Mouse (Mus musculus): ENCODE measurements at regions not wholly inside any gene's neighbourhood (a gene's known extent, or its start where the extent isn't known, plus 50 kb on each side); places are given as distances from the start of the nearest gene placed in this dataset.

DNA sequence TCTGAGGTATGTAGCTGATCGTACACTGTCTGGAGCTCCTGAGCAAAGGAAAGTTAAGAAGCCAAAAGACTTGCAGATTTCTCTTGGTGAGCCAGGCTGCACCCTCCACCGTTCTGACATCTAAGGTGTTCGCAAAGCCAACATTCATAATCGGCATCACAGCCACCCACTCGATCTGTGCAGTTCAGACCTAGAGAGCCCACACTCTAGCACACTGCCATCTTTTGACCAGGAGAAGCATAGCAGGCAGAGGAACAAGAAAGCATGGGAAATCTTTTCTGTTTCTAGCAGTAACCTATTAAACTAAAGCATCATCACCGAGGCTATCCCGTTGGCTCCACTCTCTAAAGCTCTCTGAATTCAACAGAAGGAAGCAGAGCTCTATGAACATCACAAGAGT lies 59.2 kb downstream of the Areg start:
- no peak for DNase-seq (ENCODE audit: low read depth)

DNA sequence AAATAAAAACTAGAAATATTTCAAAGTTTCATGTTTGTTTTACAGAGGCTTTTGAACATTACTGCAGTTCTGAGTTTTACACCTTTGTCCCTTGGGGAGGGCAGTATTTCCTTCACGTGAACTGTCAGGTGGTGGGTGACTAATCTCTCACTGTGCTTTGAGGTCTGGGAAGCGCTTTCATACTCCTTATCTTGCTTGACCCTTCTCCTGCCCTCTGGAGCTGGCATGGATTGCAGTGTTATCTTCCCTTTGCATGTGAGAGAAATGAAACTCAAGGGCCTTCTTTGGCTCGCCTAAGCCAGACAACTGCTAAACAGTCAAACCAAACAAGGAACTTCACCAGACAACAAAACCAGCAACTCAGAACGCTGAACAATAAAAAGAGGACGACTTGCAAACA lies 61.0 kb downstream of the Areg start:
- DNase-seq (ENCODE audit: low read depth), result no peak

GRCm38 (mm10) chr5:91204225-91205005 lies 65.0 kb downstream of the Areg start:
- DNase-seq (ENCODE audit: low read depth), result no peak

GRCm38 (mm10) chr5:91205350-91205880 lies 66.0 kb downstream of the Areg start:
- DNase-seq (ENCODE audit: low read depth), result no peak

- no peak for DNase-seq (ENCODE audit: low read depth)
Measured at GRCm38 (mm10) chr5:91206569-91207490, 67.4 kb downstream of the Areg start.

DNA sequence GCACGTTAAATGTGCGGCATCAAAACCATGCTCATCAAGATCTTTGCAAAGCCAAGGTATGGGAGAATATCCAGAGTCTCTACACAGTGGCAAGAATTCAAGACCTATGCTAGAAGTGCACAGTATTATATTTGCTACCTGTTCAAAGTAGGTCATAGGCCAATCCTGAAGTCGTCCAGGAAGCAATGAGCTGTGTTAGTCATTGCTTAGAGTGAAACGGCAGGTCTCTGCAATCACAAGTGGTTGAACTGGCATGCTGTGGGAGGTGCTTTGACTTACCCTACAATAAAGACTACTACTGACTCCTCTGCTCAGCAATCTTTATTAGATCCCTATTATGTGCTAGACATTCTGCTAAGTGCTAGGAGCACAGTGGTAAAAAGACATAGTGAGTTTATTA lies 80.8 kb downstream of the Areg start:
- no peak for DNase-seq (ENCODE audit: low read depth)

- no peak for DNase-seq (ENCODE audit: low read depth)
Measured at GRCm38 (mm10) chr5:91241656-91242055, 102.3 kb downstream of the Areg start.

GRCm38 (mm10) chr5:91247444-91247843 lies 108.0 kb downstream of the Areg start:
- DNase-seq (ENCODE audit: low read depth), result no peak

- no peak for DNase-seq (ENCODE audit: low read depth)
Measured at GRCm38 (mm10) chr5:91261895-91262294, 122.5 kb downstream of the Areg start.

DNA sequence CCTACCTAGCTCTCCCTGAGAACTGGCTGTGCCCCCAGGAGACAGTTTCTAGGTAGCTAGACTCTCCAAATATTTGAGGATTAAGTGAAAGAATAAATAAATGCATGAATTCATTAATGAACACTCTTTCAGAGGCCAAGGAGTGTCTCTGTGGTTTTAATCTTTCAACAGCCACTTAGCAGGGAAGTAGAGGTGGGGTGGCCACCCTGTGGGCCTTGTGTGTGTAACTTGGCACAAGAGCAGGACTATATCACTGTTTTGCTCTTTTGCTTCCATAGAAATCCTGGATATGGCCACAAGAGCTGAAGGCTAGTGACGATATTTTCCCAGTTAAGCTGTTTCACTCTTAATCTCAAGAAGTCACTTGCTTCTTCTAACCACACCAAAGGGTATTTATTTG lies 123.1 kb downstream of the Areg start:
- no peak for DNase-seq (ENCODE audit: low read depth)

DNA sequence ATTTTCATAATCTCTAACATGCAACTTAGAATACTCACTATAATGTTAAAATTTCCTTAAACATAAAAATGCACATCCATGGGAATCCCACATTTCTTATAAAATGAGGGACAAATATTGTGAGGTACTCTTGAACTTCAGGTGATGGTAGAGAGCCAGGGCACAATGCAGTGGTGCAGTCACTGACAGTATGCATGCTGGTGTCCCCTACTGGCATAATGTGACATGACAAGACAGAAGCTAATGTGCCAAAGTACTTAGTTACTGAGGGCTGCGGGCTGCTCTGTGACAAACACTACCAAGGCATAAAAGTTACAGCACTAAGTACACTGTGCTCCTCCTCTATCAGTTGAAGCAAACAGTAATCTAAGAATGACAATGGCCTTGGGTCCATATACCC lies 131.3 kb downstream of the Areg start:
- no peak for DNase-seq (ENCODE audit: low read depth)

GRCm38 (mm10) chr5:91271416-91271815 lies 131.4 kb downstream of the Btc start:
- no peak for DNase-seq (ENCODE audit: low read depth)

GRCm38 (mm10) chr5:91274411-91274810 lies 128.4 kb downstream of the Btc start:
- DNase-seq (ENCODE audit: low read depth), result no peak

DNA sequence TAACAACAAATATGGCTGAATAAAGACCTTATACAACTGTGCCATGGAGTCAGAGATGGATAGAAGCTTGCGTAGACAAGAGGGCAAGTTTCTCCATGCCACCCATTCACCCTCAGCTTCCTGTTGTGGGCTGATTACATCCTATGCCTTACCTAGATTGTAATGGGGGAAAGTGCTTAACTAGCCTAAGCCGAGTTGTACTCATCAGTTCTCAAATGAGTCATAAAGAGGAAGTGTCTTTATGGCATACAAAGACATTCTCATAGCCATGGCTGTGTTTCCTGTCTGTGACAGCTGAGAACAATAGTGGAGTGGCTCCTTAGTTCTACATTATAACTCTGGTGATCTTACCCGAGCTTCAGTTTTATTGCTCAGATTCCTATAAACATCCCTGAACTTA lies 124.3 kb downstream of the Btc start:
- DNase-seq (ENCODE audit: low read depth), result peak; percentile 24

GRCm38 (mm10) chr5:91279464-91279863 lies 123.3 kb downstream of the Btc start:
- no peak for DNase-seq (ENCODE audit: low read depth)

DNA sequence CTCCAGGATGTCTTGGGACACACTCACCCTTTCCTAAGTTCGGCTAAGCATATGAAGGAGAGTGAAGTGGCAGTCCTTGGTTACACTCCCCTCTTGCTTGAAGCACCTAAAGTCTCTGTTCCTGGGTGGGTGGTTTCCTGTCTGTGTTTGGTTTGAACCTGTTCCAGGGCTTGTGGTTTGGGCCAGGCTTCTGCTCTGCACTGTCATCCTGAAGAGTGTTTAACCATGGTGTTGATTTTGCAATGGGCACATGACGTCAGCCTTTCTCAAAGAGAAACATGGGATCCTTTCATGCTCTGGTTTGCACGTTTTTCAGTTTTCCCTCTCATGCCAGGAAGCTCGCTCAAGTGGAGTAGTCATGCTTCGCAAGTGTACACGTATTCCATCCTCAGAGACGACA lies 119.8 kb downstream of the Btc start:
- DNase-seq (ENCODE audit: low read depth), result peak; percentile 33

GRCm38 (mm10) chr5:91293073-91293472 lies 109.7 kb downstream of the Btc start:
- DNase-seq (ENCODE audit: low read depth), result no peak

GRCm38 (mm10) chr5:91294957-91295356 lies 107.8 kb downstream of the Btc start:
- DNase-seq (ENCODE audit: low read depth), result no peak

GRCm38 (mm10) chr5:91297068-91297467 lies 105.7 kb downstream of the Btc start:
- DNase-seq (ENCODE audit: low read depth), result no peak

DNA sequence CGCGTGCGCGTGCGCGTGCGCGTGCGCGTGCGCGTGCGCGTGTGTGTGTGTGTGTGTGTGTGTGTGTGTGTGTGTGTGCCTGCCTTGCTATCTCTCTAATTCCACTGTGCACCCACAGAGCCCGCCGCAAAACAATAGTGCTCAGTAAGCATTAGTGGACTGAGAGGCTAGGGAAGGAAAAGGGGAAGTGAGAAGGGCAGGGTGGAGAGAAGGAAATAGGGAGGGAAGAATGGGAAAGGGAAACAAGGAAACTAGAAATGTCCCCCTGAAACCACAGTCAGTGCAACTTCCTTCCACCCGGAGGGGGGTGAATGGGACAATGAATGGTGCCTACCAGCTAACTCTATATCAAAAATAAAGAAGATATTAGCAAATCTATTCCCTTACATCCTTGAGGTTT lies 100.7 kb downstream of the Btc start:
- DNase-seq (ENCODE audit: low read depth), result no peak

- DNase-seq (ENCODE audit: low read depth), result no peak
Measured at GRCm38 (mm10) chr5:91302943-91303342, 99.9 kb downstream of the Btc start.

DNA sequence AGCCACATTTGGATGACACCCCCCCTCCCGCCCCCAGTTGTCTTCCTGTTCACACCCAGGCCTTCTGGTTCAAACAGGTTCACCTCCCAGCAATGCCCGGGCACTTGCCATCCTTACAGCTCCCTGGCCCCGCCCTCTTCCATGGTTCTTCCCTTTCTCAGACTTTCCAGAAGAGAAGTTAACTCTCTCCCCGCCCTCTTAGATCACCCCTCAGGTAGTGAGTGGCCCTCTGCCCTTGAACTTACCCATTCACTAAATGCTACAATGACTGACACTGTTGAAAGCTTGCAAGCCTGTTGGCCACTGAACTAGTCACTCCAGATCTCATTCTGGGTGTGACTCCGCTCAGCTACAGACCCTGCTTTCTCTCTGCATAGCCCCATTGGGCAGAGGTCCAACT lies 99.1 kb downstream of the Btc start:
- no peak for DNase-seq (ENCODE audit: low read depth)

DNA sequence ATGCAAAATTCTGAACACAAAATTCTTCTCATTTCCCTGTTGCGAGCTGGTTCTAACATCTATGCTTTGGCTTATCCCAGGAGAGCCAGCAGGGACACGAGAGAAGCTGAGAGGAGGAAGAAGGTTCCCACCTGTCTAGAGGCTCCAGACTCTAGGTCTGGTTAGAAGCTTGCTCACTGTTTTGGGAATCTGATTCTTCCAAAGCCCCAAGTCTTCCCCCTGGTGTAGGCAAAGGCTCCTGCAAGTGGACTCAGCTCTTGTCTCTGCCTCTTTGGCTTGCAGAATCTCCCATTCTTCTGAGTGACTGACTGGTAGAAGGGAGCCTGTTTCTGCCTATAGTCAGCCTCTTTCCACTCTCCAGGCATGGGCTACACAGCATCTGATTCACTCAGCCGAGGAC lies 95.8 kb downstream of the Btc start:
- no peak for DNase-seq (ENCODE audit: low read depth)
